Mouse (Mus musculus): ENCODE data around the gene Gm16451. TPM values are rescaled to one million over a fixed set of nuclear protein-coding genes. Genes with fewer than 3 reads are reported as not detected.
"Not testable (repeated sequence)": the region's sequence is repeated elsewhere in the genome, so short reads cannot be mapped to it uniquely, and the experiment has no call there.

Gene Gm16451
- not detected in 2 replicates for polyA plus RNA-seq (2012; rRNA removed)

DNA sequence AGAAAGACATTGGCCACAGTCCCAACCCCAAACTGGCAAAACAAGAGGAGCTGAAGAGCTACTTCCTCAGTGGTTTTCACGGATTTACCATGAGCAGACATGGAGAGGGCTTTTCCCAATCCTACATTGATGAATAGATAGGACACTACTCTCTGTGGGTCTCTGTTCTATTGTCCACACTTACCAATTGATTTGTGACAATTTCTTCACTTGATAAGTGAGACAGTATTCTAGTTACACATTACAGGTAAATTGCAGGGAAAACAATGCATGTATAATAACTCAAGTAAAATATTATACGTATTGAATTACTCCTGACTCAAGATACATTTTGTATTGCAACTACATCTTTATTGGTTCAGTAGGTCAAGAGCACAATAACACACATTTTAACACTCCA lies at the start of gene Gm16451:
Gene Gm16451, minus strand, starts transcription at position 101 of the 400 bp plus-strand sequence.
- H3K27ac ChIP-seq (ENCODE audit: insufficient read depth, low read length); H3K4me1 ChIP-seq (ENCODE audit: control insufficient read depth, insufficient read depth, low read length): not testable (repeated sequence)

DNA sequence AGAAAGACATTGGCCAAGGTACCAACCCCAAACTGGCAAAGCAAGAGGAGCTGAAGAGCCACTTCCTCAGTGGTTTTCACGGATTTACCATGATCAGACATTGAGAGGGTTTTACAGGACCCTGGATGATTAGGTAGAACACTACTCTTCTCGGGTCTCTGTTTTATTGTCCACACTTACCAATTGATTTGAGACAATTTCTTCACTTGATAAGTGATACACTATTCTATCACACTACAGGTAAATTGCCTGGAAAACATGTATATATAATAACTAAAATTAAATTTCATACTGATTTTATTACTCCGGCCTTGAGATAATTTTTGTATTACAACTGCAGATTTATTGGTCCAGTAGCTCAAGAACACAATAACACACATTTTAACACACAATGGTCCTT lies 45.9 kb upstream of the Gm16451 start, which contains the start of gene Vmn1r142:
Gene Vmn1r142, minus strand, starts transcription at position 101 of the 400 bp plus-strand sequence.
- not testable (repeated sequence) for H3K27ac ChIP-seq (ENCODE audit: insufficient read depth, low read length); H3K4me1 ChIP-seq (ENCODE audit: control insufficient read depth, insufficient read depth, low read length); H3K4me3 ChIP-seq (ENCODE audit: insufficient read depth, low read length)

More for the DNA sequence above, at the start of gene Gm16451:
- not testable (repeated sequence) for H3K4me3 ChIP-seq (ENCODE audit: insufficient read depth, low read length)

DNA sequence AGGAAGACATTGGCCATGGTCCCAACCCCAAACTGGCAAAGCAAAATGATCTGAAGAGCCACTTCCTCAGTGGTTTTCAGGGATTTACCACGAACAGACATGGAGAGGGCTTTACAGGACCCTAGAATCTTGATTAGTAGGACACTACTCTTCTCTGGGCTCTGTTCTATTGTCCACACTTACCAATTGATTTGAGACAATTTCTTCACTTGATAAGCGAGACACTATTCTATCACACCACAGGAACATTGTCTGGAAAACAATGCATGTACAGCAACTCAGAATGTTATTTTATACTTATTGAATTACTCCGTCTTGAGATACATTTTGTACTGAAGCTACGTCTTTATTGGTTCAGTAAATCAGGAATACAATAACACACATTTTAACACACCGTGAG lies 16.6 kb upstream of the Gm16451 start, which contains the start of gene Gm10666:
Gene Gm10666, minus strand, starts transcription at position 101 of the 400 bp plus-strand sequence.
- H3K4me1 ChIP-seq (ENCODE audit: control insufficient read depth, insufficient read depth, low read length); H3K27ac ChIP-seq (ENCODE audit: insufficient read depth, low read length); H3K4me3 ChIP-seq (ENCODE audit: insufficient read depth, low read length): not testable (repeated sequence)

DNA sequence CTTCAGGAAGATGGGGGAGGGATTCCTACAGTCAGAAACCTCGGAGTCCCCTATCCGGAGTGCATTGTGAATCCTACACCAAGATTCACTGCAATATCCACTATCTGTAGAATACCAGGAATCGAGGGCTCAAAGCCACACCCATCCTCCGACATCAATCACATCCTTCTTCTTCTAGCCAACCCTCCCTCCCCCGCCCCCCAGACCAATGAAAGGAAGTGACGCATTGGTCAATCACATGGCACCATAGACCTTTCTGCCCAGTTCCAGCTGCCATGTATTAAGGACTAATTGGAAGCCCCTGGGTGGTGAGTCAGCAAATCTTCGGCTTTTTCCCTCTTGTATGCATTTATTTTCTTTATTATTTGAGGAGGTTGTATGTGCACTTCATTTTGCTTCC lies 49.3 kb downstream of the Gm16451 start, which contains the start of gene Vmn1r139:
Gene Vmn1r139, plus strand, starts transcription at position 301 of the 400 bp plus-strand sequence.
- H3K27ac ChIP-seq (ENCODE audit: insufficient read depth, low read length); H3K4me3 ChIP-seq (ENCODE audit: insufficient read depth, low read length); H3K4me1 ChIP-seq (ENCODE audit: control insufficient read depth, insufficient read depth, low read length): not testable (repeated sequence)

Other genes with a start within 250 kb of the Gm16451 start
- not detected in 2 replicates for gene Gm5891, start 197.0 kb downstream of the Gm16451 start, polyA plus RNA-seq (2012; rRNA removed)
- not detected in 2 replicates for gene Vmn1r137, start 123.7 kb downstream of the Gm16451 start, polyA plus RNA-seq (2012; rRNA removed)
- gene Vmn1r138, start 89.3 kb downstream of the Gm16451 start, polyA plus RNA-seq (2012; rRNA removed), result not detected in 2 replicates
- not detected in 2 replicates for gene Gm6176, start 61.9 kb downstream of the Gm16451 start, polyA plus RNA-seq (2012; rRNA removed)
- gene Vmn1r139, start 49.2 kb downstream of the Gm16451 start, polyA plus RNA-seq (2012; rRNA removed), result not detected in 2 replicates
- not detected in 2 replicates for gene Gm10666, start 16.5 kb upstream of the Gm16451 start, polyA plus RNA-seq (2012; rRNA removed)
- gene Vmn1r142, start 45.8 kb upstream of the Gm16451 start, polyA plus RNA-seq (2012; rRNA removed), result not detected in 2 replicates
- gene Vmn1r143, start 71.1 kb upstream of the Gm16451 start, polyA plus RNA-seq (2012; rRNA removed), result not detected in 2 replicates
- not detected in 2 replicates for gene Gm8653, start 83.0 kb upstream of the Gm16451 start, polyA plus RNA-seq (2012; rRNA removed)
- not detected in 2 replicates for gene Gm8453, start 111.2 kb upstream of the Gm16451 start, polyA plus RNA-seq (2012; rRNA removed)
- not detected in 2 replicates for gene Gm4187, start 211.5 kb upstream of the Gm16451 start, polyA plus RNA-seq (2012; rRNA removed)